Mouse (Mus musculus) liver, embryonic 14.5 days (tissue): ENCODE data around the gene Odaph.

Source experiments
- CTCF ChIP-seq: IDR thresholded peaks from 2 replicates; pipeline ENCODE4 v1.5.1; 2016; ENCODE audit warnings: antibody characterized with exemption, low read depth, control low read depth
- EP300 ChIP-seq: IDR thresholded peaks from 2 replicates; pipeline ENCODE4 v1.6.1; 2016; ENCODE audit warnings: antibody characterized with exemption, low read depth

GRCm38 (mm10) chr5:91983490-91983889 is 3.8 kb upstream of the Odaph start:
- TF ChIP-seq CTCF (no peak), EP300 (no peak)
